Mouse (Mus musculus) left cerebral cortex, adult 18-20 months (tissue): ENCODE measurements at regions not wholly inside any gene's neighbourhood (a gene's known extent, or its start where the extent isn't known, plus 50 kb on each side); places are given as distances from the start of the nearest gene placed in this dataset.
"Not testable (repeated sequence)": the region's sequence is repeated elsewhere in the genome, so short reads cannot be mapped to it uniquely, and the experiment has no call there.

ENCODE experiments used
- DNase-seq, 2 experiments: peaks; one replicate each; pipeline ENCODE4 v3.0.0; 2021 to 2022; ENCODE audit warnings: low spot score in 2 of 2, mixed read lengths in 1 of 2

GRCm38 (mm10) chr9:3116311-3116710, 79.6 kb downstream of the Gm10715 start:
- DNase-seq: not testable (repeated sequence)

GRCm38 (mm10) chr9:3161181-3161580, 124.5 kb downstream of the Gm10715 start:
- DNase-seq: no peak

- no peak for DNase-seq
These were observed 147.7 kb downstream of the Gm10715 start for GRCm38 (mm10) chr9:3184343-3184742.

- no peak for DNase-seq
These were observed 135.6 kb upstream of the Alkbh8 start for GRCm38 (mm10) chr9:3199151-3200018.

GRCm38 (mm10) chr9:3200019-3200347, 135.0 kb upstream of the Alkbh8 start:
- not testable (repeated sequence) for DNase-seq

GRCm38 (mm10) chr9:3208120-3208519, 126.8 kb upstream of the Alkbh8 start:
- not testable (repeated sequence) for DNase-seq

- DNase-seq: peak; percentile 52 to 80
These were observed 76.3 kb upstream of the Alkbh8 start for GRCm38 (mm10) chr9:3258396-3259300.

GRCm38 (mm10) chr9:3260181-3260580, 74.8 kb upstream of the Alkbh8 start:
- DNase-seq: no peak

GRCm38 (mm10) chr9:3260860-3261259, 74.1 kb upstream of the Alkbh8 start:
- DNase-seq: no peak

GRCm38 (mm10) chr9:3264467-3264866, 70.5 kb upstream of the Alkbh8 start:
- peak in 1 of 2 experiments; percentile 9 for DNase-seq

- DNase-seq: not testable (repeated sequence)
These were observed 54.4 kb upstream of the Alkbh8 start for GRCm38 (mm10) chr9:3280496-3280895.

GRCm38 (mm10) chr9:3281906-3282305, 53.0 kb upstream of the Alkbh8 start:
- not testable (repeated sequence) for DNase-seq

GRCm38 (mm10) chr9:3283381-3283780, 51.6 kb upstream of the Alkbh8 start:
- DNase-seq: not testable (repeated sequence)
